Mouse (Mus musculus) naive thymus-derived CD4-positive, alpha-beta T cell, adult 2 months (primary cell): ENCODE measurements around the gene Bnip2.

ENCODE experiments used
- DNase-seq: peaks from one replicate; pipeline ENCODE4 v3.0.0-alpha.2; 2011; ENCODE audit warnings: low read depth

Gene Bnip2

GRCm38 (mm10) chr9:70048280-70048679 lies 59.0 kb downstream of the Bnip2 start:
- DNase-seq: no peak

DNA sequence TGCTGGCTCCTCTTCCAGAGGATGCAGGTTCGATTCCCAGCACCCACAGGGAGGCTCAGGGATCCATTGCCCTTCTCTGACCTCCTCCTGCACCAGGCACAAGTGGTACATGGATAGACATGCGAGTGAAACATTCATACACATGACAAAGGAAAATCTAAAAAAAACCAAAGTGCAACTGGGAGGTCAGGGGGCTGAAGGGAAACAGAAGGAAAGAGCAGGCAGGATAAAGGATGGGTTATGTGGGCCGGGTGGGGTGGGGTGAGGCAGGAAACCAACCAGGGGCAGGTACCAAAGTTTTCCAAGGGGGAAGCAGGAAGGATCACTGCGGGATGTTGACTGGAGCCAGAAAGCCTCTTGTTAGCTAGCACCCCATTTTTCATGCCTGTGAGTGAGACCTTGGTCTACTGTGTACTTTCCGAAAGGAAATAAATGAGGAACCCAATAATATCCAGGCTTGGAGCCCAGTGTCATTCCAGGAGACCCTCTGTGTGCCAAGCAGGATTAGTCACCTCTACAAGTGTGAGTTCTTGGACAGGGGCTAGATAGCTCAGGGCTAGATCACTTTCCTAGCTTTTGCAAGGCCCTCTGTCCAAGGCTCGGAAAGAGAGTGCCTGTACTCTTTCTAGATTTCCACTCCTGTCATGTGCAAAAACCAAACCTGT lies 59.6 kb downstream of the Bnip2 start:
- DNase-seq: no peak

DNA sequence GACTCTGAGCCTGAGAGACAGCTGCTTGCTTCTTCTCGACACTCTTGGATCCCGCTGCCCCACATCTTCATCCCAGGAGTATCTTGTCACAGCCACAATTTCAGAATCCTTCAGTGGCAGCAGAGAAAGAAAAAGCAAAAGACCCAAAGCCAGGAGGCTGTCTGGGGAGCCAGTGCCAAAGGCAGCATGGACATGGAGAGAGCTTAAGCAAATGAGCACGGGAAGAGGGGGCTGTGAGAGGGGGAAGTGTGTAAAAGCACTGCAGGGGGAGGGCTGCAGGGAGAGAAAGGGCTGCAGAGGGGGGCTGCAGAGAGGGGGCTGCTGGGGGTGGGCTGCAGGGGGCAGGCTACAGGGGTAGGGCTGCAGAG lies 60.1 kb downstream of the Bnip2 start:
- DNase-seq: no peak

DNA sequence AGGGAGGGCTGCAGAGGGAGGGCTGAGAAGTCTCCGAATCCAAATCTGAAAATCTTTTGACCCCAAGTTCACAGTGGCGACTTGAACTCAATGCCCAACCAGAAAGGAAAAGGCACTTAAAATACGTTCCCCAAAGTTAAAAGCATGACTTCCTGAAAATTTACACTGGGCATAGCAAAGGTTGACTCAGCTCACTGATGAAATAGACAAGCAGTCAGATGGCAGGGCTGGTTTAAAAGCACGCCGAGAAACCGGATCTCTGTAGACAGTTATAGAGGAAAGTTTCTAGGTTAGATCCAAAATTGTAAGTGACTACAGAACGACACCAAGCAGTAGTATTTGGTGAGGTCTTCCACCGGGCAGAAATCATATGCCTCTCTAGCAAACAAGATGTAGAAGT lies 60.6 kb downstream of the Bnip2 start:
- no peak for DNase-seq

GRCm38 (mm10) chr9:70052730-70053129 lies 63.5 kb downstream of the Bnip2 start:
- no peak for DNase-seq

DNA sequence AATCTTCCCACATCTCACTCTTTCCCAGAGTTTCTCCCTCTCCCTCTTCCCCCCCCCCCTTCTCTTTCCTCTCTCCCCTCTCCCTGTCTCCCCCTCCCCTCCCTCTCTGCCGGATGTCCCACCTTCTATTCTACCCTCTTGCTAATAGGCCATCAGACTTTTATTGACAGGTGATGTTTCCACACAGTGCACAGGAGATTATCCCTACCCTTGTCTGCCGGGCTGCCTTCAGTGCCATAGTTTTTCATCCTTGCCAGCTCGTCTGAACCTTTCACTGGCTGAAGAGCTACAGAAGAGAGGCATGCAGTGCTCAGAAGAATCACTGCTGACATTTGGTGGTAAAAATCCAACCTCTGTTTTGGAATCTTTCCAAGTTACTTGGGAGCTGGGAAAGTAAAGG lies 64.1 kb downstream of the Bnip2 start:
- DNase-seq: no peak
